Mouse (Mus musculus): ENCODE results near the gene Tert.

The Tert gene

DNA sequence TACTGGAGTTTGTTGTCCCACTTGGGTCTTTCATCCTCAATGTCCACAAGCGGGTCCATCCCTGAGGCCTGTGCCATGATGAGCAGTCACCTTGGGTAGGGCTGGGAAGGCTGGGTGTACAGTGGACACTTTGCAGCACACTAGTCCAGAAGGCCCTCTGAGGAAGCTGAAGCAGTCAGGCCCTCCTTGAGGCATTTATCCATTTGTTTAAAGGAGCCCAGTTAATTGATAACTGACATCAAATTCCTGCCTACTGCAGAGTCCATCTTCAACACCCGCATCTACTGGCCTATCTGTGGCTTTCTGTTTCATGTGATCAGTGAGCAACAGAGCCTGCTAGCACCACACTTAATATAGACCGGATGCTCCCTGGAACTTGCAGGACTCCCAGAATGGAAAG is 51.1 kb downstream of the Tert start, which contains the start of gene Slc6a18:
TSS of gene Slc6a18 (minus strand) at position 171 of the 400 bp plus-strand sequence.
- peak; percentile 64 to 75 for DNase-seq

- DNase-seq, result peak; percentile 73 to 75
Measured at GRCm38 (mm10) chr13:73679311-73679710, 52.6 kb downstream of the Tert start.

DNA sequence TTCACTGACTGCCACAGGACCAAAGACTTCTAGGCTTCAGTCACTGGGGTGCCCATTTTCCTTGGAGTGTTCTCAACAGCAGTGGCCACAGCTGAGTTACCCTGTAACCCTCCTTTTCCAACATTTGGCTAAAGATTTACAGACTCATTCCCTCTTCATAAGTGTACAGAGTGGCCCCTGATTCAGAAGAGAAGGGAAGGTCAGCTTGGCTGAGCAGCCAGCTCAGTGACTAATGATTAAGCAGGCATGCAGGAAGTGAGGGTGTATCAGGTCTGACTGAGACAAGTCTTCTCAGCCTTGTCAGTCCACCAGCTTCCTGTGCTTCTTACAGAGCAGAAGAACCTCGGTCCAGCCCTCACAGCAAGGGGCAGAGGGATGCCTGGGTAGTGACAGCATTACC is 53.7 kb downstream of the Tert start:
- peak; percentile 69 to 89 for DNase-seq

DNA sequence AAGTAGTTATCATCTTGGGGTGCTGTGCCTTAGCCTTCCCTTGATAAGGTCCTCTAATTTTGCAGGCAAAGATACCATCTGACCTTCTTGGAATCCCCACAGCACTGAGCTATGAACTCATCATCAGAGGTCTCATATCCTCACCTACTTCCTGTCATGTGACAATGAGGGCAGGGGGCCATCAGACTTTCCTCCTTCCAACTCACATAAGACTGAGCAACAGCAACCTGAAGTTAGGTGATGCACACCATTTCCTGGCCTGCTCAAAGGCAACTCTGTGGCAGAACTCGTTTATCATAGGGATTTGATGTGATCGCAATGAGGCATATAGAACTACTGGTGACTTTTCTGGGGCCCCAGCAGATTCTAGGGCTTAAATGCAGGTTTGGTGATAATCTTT is 55.5 kb downstream of the Tert start:
- DNase-seq, result no peak

DNA sequence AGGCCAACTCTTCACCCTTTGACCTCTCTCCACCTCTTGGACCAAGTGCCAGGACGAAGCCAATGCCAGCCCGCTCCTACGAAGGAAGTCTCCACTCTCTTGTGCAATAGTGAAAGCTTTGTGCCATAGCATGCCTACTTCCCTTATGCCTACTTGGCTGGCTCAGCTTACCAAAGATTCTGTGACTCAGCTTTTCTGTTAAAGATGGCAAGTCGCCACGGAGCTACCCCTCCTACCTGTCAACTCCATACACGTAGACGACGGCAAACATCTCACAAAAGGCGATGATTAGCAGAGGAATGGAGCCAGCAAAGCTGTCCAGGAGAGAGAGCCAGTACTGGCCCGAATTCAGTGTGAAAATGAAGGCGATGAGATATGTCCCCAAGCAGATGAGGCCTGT is 57.0 kb downstream of the Tert start:
- DNase-seq, result peak; percentile 40 to 77

GRCm38 (mm10) chr13:73684412-73684811 is 57.7 kb downstream of the Tert start:
- DNase-seq, result peak in 1 of 2 experiments; percentile 54

DNA sequence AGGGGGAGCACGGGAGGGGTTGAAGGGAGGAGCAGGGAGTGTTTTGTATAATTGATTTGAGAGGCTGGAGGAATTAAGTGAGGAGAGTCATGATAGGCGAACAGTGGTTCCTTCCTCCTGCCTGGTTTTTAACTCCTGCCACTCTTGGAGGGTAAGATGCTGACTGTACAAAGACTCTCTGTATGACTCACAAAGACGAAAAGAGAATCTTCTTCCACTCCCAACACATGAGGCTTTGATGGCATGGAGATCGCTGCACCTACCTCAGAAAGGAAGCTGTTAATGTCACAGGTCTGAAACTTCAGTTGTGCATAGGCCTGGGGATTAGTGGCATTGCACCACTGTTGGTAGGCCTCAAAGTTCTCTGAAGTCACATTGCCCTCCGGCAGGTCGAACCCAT is 58.8 kb downstream of the Tert start:
- no peak for DNase-seq

GRCm38 (mm10) chr13:73687601-73688000 is 60.9 kb downstream of the Tert start:
- peak in 1 of 2 experiments; percentile 64 for DNase-seq

- DNase-seq, result peak in 1 of 2 experiments; percentile 3
Measured at GRCm38 (mm10) chr13:73688934-73689333, 62.2 kb downstream of the Tert start.

GRCm38 (mm10) chr13:73692249-73692868 is 65.6 kb downstream of the Tert start:
- DNase-seq, result peak; percentile 93 to 98

GRCm38 (mm10) chr13:73693333-73693732 is 66.6 kb downstream of the Tert start:
- no peak for DNase-seq

DNA sequence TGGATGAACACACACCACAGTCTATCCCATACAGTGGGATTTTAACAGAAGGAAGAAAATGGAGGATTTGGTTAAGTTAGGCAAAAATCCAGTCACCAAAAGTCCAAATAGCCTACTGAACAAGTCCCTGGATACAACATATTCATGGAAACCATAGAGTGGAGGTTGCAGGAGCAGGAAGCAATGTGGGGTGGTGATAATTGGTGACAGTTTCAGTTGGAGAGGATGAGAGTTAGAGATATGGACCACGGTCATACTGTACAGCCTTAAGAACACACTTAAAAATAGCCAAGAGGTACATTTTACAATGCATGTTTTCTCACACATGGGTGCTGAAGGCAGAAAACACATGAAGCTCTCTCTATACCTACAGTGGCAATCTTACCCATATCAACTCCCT is 68.3 kb downstream of the Tert start:
- no peak for DNase-seq

DNA sequence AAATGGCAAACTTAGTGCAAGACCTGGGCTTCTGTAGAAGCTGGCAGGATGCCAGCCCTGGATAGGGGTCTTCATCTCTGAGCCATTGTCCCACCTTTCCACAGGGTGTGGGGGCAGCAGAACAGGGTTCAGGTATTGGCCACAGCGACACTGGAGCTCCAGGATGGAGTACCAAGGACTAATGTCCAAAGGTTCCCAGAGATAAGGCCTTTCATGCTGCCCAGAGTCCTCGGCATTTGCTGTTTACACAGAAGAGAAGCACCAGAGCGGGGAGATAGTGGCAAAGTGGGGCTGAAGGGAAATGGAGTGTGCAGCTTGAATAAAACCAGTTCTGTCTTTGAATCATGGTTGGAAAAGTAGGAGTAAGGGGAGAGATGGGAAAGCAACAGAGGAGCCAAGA is 69.8 kb downstream of the Tert start:
- no peak for DNase-seq
